Mouse (Mus musculus) liver, embryonic 11.5 days (tissue): ENCODE measurements around the gene Olfr613. TPM values are rescaled to one million over a fixed set of nuclear protein-coding genes. Genes with fewer than 3 reads are reported as not detected.

Experiments
- microRNA-seq: library from miRNA; unstranded; fragments of <30 nt; microRNA quantifications from one replicate; pipeline ENCODE4, GENCODE M21; 2017; ENCODE audit warnings: borderline number of aligned reads
- polyA plus RNA-seq: library from polyadenylated mRNA; unstranded; fragments of >200 nt; fragmentation: Nextera tagmentation; extraction: Ambion mirVana; gene quantifications from 2 replicates; pipeline ENCODE4 v1.2.1, GENCODE M21; 2014

Olfr613 gene
- polyA plus RNA-seq, 1 experiment from 2014 or later = not detected

Small RNA genes lying within 50 kb of the gene (microRNA-seq; reads per million reads assigned to microRNA genes)
- not detected for gene Gm26506

Other genes with a start within 250 kb of the Olfr613 start
- not detected in 2 replicates for gene Olfr596, start 242.4 kb upstream of the Olfr613 start, polyA plus RNA-seq
- not detected in 2 replicates for gene Olfr597, start 231.8 kb upstream of the Olfr613 start, polyA plus RNA-seq
- not detected in 2 replicates for gene Olfr598, start 224.5 kb upstream of the Olfr613 start, polyA plus RNA-seq
- not detected in 2 replicates for gene Olfr599, start 212.2 kb upstream of the Olfr613 start, polyA plus RNA-seq
- not detected in 2 replicates for gene Olfr600, start 198.4 kb upstream of the Olfr613 start, polyA plus RNA-seq
- gene Olfr601, start 185.4 kb upstream of the Olfr613 start, polyA plus RNA-seq = not detected in 2 replicates
- gene Olfr603, start 161.9 kb upstream of the Olfr613 start, polyA plus RNA-seq = not detected in 2 replicates
- gene Usp17lc, start 133.0 kb upstream of the Olfr613 start, polyA plus RNA-seq = not detected in 2 replicates
- gene Olfr605, start 102.6 kb upstream of the Olfr613 start, polyA plus RNA-seq = not detected in 2 replicates
- not detected in 2 replicates for gene Olfr606, start 99.0 kb upstream of the Olfr613 start, polyA plus RNA-seq
- gene Olfr607, start 83.9 kb upstream of the Olfr613 start, polyA plus RNA-seq = not detected in 2 replicates
- not detected in 2 replicates for gene Olfr608, start 78.2 kb upstream of the Olfr613 start, polyA plus RNA-seq
- gene Olfr609, start 50.0 kb upstream of the Olfr613 start, polyA plus RNA-seq = not detected in 2 replicates
- gene Olfr610, start 36.0 kb upstream of the Olfr613 start, polyA plus RNA-seq = not detected in 2 replicates
- not detected in 2 replicates for gene Olfr611, start 27.2 kb upstream of the Olfr613 start, polyA plus RNA-seq
- not detected in 2 replicates for gene Olfr612, start 5.4 kb upstream of the Olfr613 start, polyA plus RNA-seq
- gene Olfr615, start 8.0 kb downstream of the Olfr613 start, polyA plus RNA-seq = not detected in 2 replicates
- not detected in 2 replicates for gene Olfr616, start 21.1 kb downstream of the Olfr613 start, polyA plus RNA-seq
- gene Olfr617, start 25.0 kb downstream of the Olfr613 start, polyA plus RNA-seq = not detected in 2 replicates
- gene Olfr618, start 42.0 kb downstream of the Olfr613 start, polyA plus RNA-seq = not detected in 2 replicates
- gene Olfr619, start 52.5 kb downstream of the Olfr613 start, polyA plus RNA-seq = not detected in 2 replicates
- gene Olfr620, start 64.5 kb downstream of the Olfr613 start, polyA plus RNA-seq = not detected in 2 replicates
- not detected in 2 replicates for gene Olfr622, start 94.6 kb downstream of the Olfr613 start, polyA plus RNA-seq
- not detected in 2 replicates for gene Olfr623, start 115.6 kb downstream of the Olfr613 start, polyA plus RNA-seq
- 0.04 TPM in 1 of 2 replicates, not detected in the other for gene Olfr624, start 123.1 kb downstream of the Olfr613 start, polyA plus RNA-seq
- gene Olfr625-ps1, start 134.6 kb downstream of the Olfr613 start, polyA plus RNA-seq = not detected in 2 replicates
- gene Olfr243, start 166.6 kb downstream of the Olfr613 start, polyA plus RNA-seq = not detected in 2 replicates
- gene Olfr628, start 182.3 kb downstream of the Olfr613 start, polyA plus RNA-seq = not detected in 2 replicates
- gene Olfr629, start 196.9 kb downstream of the Olfr613 start, polyA plus RNA-seq = not detected in 2 replicates
- gene Olfr630, start 209.3 kb downstream of the Olfr613 start, polyA plus RNA-seq = not detected in 2 replicates
- gene Olfr69, start 223.5 kb downstream of the Olfr613 start, polyA plus RNA-seq = not detected in 2 replicates
- gene Olfr68, start 231.6 kb downstream of the Olfr613 start, polyA plus RNA-seq = not detected in 2 replicates
- not detected in 2 replicates for gene Olfr67, start 243.7 kb downstream of the Olfr613 start, polyA plus RNA-seq